Mouse (Mus musculus): Measurements from ENCODE around the gene A730071L15Rik. TPM values are rescaled to one million over a fixed set of nuclear protein-coding genes. Genes with fewer than 3 reads are reported as not detected.

A730071L15Rik gene
- total RNA-seq, 2 experiments from 2014 or later, result not detected

GRCm38 (mm10) chr11:6179194-6179593 is 20.6 kb upstream of the A730071L15Rik start:
- intact Hi-C loops (cut with DNase I), result no loop called here
- DNase-seq (ENCODE audit: low spot score in 2 of 2), result peak in 1 of 2 experiments; percentile 62

- no peak for DNase-seq (ENCODE audit: low spot score in 2 of 2)
- intact Hi-C loops (cut with DNase I), result no loop called here
Observed at GRCm38 (mm10) chr11:6180811-6181399, 18.9 kb upstream of the A730071L15Rik start.

- DNase-seq (ENCODE audit: low spot score in 2 of 2), result no peak
- intact Hi-C loops (cut with DNase I), result no loop called here
Observed at GRCm38 (mm10) chr11:6183246-6183645, 16.6 kb upstream of the A730071L15Rik start.

GRCm38 (mm10) chr11:6184202-6184935 is 15.5 kb upstream of the A730071L15Rik start:
- DNase-seq (ENCODE audit: low spot score in 2 of 2), result no peak

DNA sequence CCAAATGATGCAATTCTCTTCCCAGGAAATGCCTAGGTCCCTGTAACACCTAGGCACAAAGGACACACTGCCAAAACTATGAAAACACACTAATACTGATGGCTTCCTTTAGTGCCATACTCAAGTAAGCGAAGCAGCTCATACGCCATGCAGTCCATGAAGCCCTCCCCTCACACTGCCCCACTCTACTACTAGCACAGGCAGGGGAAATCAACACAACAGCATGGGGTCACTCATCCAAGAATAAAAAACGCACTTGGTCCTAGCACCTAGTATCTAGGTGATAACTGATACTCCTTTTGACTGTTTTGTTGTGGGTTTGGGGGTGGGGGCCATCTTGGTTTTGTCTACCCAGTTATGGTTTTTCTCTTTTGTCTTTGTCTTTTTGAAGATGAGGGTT is 12.4 kb upstream of the A730071L15Rik start:
- DNase-seq (ENCODE audit: low spot score in 2 of 2), result no peak
- intact Hi-C loops (cut with DNase I), result loop anchor here (2.0 to 5.0 kb wide), 3 partner anchors 70 to 191 kb away; no protein-coding TSS in a partner anchor

More at GRCm38 (mm10) chr11:6184202-6184935, 15.5 kb upstream of the A730071L15Rik start:
- intact Hi-C loops (cut with DNase I), result no loop called here

GRCm38 (mm10) chr11:6187878-6188277 is 12.0 kb upstream of the A730071L15Rik start:
- peak; percentile 97 to 98 for DNase-seq (ENCODE audit: low spot score in 2 of 2)
- intact Hi-C loops (cut with DNase I), result loop anchor here (2.0 to 5.0 kb wide), 3 partner anchors 71 to 191 kb away; no protein-coding TSS in a partner anchor

GRCm38 (mm10) chr11:6196780-6197179 is 3.0 kb upstream of the A730071L15Rik start:
- DNase-seq (ENCODE audit: low spot score in 2 of 2), result no peak
- intact Hi-C loops (cut with DNase I), result no loop called here

GRCm38 (mm10) chr11:6198449-6198848 is 1.4 kb upstream of the A730071L15Rik start:
- intact Hi-C loops (cut with DNase I), result no loop called here
- no peak for DNase-seq (ENCODE audit: low spot score in 2 of 2)

DNA sequence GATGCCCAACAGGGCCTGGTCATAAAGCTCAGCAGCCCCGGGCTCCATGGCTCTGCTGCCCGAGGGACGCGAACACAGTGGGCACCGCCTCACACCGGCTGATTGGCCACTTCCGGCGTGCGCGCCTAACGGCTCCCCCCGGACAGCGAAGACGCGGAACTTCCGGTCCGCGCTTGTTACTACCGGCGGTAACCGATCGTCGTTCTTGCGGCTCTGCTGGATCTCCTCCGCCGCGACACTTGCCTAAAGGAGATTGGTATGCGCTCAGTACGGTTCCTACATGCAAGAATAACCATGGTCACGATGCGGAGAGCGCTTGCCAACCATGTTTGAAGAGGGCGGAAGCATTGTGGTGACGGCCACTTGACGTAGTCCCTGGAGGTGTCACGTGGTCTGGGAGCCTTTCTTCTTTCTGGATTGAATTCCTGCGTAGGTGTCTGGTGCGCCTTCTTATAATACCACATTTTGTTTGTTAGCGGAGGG is 299 bp downstream of the A730071L15Rik start, which contains the start of gene Nudcd3:
Gene Nudcd3 (minus strand): TSS at position 329 of the 483 bp plus-strand sequence.
- peak; percentile 89 to 95 for DNase-seq (ENCODE audit: low spot score in 2 of 2)
- intact Hi-C loops (cut with DNase I), result loop anchor here (5.0 kb wide), 1 partner anchor 62 kb away; no protein-coding TSS in a partner anchor

- intact Hi-C loops (cut with DNase I), result loop anchor here (5.0 kb wide), 1 partner anchor 62 kb away; no protein-coding TSS in a partner anchor
- DNase-seq (ENCODE audit: low spot score in 2 of 2), result no peak
Observed at GRCm38 (mm10) chr11:6200570-6200969, 741 bp downstream of the A730071L15Rik start.

GRCm38 (mm10) chr11:6207090-6207489 is 7.3 kb downstream of the A730071L15Rik start:
- intact Hi-C loops (cut with DNase I), result no loop called here
- no peak for DNase-seq (ENCODE audit: low spot score in 2 of 2)

DNA sequence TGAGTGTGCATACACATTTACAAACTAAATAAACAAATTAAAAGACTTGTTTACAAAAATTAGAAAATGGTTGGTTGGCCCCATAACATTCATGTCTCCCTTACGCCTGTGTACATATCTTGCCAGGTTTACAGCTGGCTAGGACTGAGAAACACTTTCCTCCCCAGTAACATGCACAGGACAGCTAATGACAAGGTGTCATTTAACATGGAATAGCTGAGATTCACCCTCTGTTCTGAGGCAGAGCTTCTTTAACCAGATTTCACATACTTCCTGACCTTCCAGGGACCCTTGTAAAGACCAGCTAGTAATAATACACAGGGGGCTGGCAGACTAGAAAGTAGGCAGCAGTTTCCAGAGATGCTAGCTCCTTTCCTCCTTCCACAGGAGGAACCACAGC is 8.3 kb downstream of the A730071L15Rik start:
- intact Hi-C loops (cut with DNase I), result no loop called here
- DNase-seq (ENCODE audit: low spot score in 2 of 2), result no peak

- intact Hi-C loops (cut with DNase I), result no loop called here
- DNase-seq (ENCODE audit: low spot score in 2 of 2), result no peak
Observed at GRCm38 (mm10) chr11:6216834-6217233, 17.0 kb downstream of the A730071L15Rik start.

DNA sequence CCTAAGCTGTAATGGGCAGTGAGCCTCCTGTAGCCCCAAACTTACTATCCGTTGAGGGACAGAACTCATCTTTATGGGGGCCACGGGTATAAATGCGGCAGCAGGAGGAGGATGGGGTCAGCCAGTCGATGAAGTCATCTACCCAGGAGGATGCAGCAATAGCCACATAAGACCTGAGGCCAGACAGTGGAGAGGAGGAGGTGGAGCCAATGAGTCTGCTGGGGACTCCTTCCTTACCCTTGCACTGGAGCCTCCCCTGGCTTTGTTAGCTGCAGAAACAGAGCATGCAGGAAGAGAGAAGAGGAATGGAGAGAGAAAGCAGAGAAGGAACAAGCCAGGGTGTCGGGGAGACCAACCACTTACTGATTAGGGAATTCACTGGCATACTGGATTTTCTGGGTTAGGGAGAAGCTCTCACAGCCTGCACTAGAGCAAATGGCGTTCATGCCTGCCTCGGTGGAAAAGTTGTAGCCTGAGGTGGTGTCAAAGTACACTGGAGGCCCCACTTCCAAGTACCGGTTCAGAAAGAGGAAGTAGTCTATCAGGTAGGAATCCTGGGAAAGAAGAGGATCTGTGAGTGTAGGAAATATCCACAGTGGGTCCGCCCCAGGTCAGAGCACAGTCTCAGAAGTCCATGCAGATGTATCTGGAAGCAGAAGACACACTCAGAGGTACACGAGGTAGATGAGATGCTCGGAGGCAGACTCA is 18.5 kb downstream of the A730071L15Rik start:
- intact Hi-C loops (cut with DNase I), result no loop called here
- DNase-seq (ENCODE audit: low spot score in 2 of 2), result no peak

DNA sequence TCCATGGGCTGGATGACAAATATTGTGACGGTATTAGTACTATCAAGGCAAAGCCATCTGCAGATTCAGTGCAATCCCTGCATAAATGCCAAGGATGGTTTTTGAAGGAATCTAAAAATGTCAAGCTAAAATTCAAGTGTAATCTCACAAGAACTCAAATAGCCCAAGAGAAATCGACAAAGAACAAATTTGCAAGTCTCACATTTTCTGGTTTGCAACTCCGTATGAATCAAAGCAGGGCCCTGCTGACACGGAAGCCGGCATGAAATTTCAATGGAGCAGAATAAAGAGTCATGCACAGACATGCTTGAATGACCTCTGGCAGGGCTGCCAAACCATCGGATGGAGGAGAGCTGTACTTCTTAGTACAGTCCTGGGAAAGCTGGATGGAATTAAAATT is 20.1 kb downstream of the A730071L15Rik start:
- DNase-seq (ENCODE audit: low spot score in 2 of 2), result no peak
- intact Hi-C loops (cut with DNase I), result no loop called here

DNA sequence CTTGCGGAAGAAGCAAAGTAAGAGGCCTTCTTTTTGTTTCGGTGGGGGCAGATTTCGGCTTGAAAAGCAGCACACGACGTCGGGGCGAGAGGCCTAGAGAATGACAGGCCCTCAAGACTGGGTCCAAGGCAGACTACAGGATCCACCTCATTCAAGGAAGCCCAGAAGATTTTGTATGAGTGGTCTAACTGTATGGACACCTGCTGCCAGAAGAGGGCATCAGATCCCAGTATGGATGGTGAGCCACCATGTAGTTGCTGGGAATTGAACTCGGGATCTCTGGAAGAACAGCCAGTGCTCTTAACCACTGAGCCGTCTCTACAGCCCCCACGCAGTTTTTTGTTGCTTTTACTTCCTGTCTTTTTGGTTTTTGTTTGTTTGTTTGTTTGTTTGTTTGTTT is 22.4 kb downstream of the A730071L15Rik start:
- DNase-seq (ENCODE audit: low spot score in 2 of 2), result no peak
- intact Hi-C loops (cut with DNase I), result no loop called here

DNA sequence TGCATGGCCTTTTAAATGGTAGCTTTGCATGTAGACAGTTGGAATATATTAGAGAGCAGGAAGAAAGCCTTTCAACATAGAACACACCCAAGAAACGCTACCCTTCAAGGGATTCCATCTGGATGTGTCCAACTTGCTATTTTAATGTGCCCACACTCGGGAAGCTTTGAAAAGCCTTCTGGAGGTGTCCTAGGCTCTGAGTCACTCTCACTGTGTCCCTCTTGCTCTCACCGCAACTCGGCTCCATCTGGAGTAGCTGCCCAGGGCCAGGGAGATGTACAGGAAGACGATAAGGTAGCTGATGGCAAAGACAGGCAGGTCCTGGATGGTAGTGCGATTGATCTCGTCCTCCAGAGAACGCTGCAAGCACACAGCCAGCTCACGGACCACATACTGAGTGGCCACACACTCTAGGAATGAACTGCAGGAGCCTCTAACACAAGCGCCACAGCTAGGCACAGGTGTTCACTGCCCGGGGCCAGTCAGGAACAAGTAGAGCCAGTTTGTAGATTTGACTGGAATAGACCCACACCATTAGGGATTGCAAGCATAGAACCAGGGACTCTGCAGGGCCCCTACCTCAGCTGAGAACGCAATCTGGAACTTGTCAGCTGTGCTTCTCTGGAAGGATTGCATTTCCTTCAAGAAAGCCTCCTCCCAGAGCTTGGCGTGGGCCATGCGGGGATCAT is 24.9 kb downstream of the A730071L15Rik start:
- intact Hi-C loops (cut with DNase I), result no loop called here
- DNase-seq (ENCODE audit: low spot score in 2 of 2), result peak; percentile 35 to 60

DNA sequence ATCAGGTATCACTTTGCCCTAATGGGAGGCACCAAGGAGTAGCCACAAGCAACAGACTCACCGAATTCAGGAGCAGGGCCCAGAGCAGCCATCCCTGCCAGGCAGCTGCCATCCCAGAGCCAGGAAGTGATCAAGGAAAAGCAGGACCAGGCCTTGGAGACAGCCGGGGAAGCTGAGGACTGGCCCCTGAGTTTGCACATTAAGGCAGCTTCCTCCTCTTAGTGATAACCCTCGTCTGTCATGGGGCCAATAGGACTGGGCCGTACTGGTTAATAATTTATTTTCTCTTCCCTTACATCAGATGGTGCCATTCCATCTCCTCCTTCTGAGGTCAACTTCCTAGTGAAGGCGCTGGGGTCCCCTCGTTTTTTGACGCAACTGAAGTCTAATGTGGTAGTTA is 30.2 kb downstream of the A730071L15Rik start, which contains the start of gene Npc1l1:
Gene Npc1l1 (minus strand): TSS at position 132 of the 400 bp plus-strand sequence.
- intact Hi-C loops (cut with DNase I), result no loop called here
- DNase-seq (ENCODE audit: low spot score in 2 of 2), result no peak

- intact Hi-C loops (cut with DNase I), result no loop called here
- DNase-seq (ENCODE audit: low spot score in 2 of 2), result no peak
Observed at GRCm38 (mm10) chr11:6233025-6233424, 33.2 kb downstream of the A730071L15Rik start.

Measured in left cerebral cortex, postnatal 14 days (tissue).